Mouse (Mus musculus) macrophage (primary cell): Measurements from ENCODE around the gene Dnajc14. TPM values are rescaled to one million over a fixed set of nuclear protein-coding genes. Genes with fewer than 3 reads are reported as not detected.
"Not testable (repeated sequence)": the region's sequence is repeated elsewhere in the genome, so short reads cannot be mapped to it uniquely, and the experiment has no call there.

Source experiments
- H3K27ac ChIP-seq: fragments of 350-480 bp; formaldehyde crosslinking; 2 replicates; pipeline ENCODE4 v1.9.0; 2021
- H3K36me3 ChIP-seq: fragments of 350-480 bp; formaldehyde crosslinking; 2 replicates; pipeline ENCODE4 v1.9.0; 2021; ENCODE audit errors: inconsistent target
- H3K4me3 ChIP-seq: fragments of 350-480 bp; formaldehyde crosslinking; 2 replicates; pipeline ENCODE4 v1.9.0; 2021; ENCODE audit errors: inconsistent target
- H3K79me2 ChIP-seq: fragments of 350-480 bp; formaldehyde crosslinking; 2 replicates; pipeline ENCODE4 v1.9.0; 2021; ENCODE audit errors: inconsistent target
- WGBS: methylation state at CpG from one replicate; pipeline ENCODE4 v1.1.7; 2026; ENCODE audit warnings: inconsistent platforms; ENCODE audit not compliant: missing documents; 5-methylcytosine and 5-hydroxymethylcytosine counted together
- polyA plus RNA-seq: library from polyadenylated mRNA; stranded (reverse); fragments of 250-400 nt; gene quantifications from 3 replicates; pipeline ENCODE4 v1.2.4, GENCODE M21; 2018; ENCODE audit warnings: inconsistent platforms

The Dnajc14 gene
- polyA plus RNA-seq, 1 experiment from 2014 or later = 44.5 TPM

DNA sequence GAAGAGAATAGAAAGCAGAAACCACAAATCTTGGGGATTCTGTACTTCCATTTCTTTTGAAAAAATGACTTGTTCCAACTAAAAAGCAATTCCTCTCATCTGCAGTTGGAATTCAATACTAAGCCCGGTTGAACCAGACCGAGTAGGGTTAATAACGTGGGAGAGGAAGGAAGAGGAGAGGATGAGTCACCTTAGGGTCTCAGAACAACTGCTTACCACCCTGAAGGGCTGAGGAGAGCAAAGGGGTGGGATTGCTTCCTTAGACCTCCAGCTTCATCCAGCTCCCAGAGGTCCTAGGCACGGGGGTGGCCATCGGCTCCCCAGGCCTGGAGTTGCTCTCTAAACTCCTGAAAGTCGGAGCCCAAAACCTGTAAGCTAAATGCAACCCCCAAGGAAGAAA lies 501 bp upstream of the Dnajc14 start:
- H3K27ac ChIP-seq = peak overlapping the region; percentile 88

DNA sequence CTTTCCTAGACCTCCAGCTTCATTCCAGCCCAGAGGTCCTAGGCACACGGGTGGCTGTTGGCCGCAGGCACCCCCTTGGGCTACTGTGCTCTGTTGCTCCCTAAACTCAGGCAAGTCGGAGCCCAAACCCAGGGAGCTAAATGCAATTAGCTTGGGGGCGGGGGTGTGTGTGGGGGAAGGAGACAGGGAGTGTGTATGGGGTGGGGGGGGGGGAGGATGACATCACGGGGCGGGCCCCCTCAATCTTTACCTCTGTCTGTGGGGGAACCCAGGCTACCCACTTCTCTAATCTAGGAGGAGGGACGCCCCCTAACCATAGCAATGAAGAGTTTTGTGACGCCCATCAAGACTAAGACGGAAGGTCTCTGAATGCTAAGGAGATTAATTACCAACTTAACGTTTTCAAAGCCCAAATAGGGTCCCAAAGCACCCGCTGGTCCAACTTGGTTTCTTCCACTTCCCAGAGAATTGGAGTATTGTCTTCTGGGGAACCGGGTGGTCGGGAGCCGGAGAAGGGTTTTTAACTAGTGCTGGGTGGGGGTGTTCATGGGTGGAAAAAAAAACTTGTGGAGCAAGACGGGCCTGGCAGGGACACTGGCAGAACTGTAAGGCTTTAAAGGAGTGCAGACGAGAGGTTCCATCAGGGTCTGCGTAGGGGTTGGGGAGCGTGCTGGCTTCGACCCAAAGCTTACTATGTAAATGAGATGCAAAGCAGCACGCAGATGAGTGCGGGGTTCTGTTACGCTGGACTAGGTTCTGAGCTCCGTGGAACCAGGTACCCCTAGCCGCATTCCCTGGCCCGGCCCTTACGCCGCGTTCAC lies 619 bp downstream of the Dnajc14 start, which contains the start of gene Tmem198b:
TSS of gene Tmem198b (minus strand) at position 100 of the 821 bp plus-strand sequence.
- WGBS = 2% methylated on average over 27 of the region's 28 CpGs
- Histone ChIP-seq H3K36me3 (peaks cover 10% of the 10 kb centered on the region; the same call in 1 of the 2 replicates), H3K4me3 (peak within 1 kb of the TSS; percentile 79), H3K79me2 (peaks cover 40% of the 10 kb centered on the region), H3K27ac (peak within 1 kb of the TSS; percentile 88)

More for the DNA sequence above, 501 bp upstream of the Dnajc14 start:
- Histone ChIP-seq H3K79me2 (peaks cover 29% of the 10 kb centered on the region), H3K36me3 (peaks cover 20% of the 10 kb centered on the region; the same call in 1 of the 2 replicates), H3K4me3 (peak overlapping the region; percentile 79)
- WGBS = 7% methylated on average over 6 of the region's 6 CpGs

DNA sequence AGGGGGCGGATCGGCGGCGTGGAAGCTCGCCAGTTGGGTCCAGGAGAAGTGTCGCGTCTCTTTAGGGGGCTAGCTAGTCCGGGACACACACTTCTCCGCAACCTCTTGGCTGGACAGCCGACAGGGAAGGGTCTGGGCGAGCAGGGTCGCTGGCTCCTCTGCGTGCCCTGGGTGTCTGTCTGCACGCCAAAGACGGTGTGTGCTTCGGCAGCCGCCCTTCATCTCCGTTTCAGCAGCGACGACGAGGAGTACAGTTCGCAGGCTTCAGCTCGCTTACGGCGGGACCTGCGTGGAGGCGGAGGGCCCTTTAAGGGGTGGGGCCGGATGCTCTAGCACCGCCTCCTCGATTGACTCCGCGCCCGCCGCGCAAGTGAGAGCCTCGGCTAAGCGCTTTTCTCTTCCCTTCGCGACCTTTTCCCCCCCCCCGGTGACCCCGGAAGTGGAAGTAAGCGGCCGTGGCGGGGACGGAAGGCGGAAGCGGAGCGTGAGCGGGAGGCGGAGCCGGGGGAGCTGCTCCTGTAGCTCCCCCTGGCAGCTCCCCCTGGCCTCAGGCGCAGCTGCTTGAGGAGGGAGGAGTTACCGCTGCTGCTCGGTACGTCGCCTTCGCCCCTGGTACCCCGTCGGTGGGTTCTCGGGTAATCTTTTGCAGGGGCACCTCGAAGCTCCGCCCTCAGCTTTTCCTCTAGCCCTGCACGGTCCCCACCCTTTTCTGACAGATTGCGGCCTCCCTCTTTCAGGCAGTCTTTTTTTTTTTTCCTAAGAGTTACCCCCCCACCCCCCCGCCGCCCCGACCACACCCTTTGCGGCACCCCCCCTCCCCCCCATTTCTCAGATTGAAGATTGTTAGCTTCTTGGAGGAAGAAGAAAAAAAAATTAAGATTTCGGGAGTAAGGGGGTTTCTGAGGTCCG lies 1.5 kb downstream of the Dnajc14 start:
- 1% methylated on average over 51 of the region's 70 CpGs for WGBS
- Histone ChIP-seq H3K79me2 (peaks cover 49% of the 10 kb centered on the region), H3K36me3 (peaks cover 1% of the 10 kb centered on the region; the same call in 1 of the 2 replicates), H3K27ac (peak overlapping the region; percentile 88), H3K4me3 (peak overlapping the region; percentile 79)

DNA sequence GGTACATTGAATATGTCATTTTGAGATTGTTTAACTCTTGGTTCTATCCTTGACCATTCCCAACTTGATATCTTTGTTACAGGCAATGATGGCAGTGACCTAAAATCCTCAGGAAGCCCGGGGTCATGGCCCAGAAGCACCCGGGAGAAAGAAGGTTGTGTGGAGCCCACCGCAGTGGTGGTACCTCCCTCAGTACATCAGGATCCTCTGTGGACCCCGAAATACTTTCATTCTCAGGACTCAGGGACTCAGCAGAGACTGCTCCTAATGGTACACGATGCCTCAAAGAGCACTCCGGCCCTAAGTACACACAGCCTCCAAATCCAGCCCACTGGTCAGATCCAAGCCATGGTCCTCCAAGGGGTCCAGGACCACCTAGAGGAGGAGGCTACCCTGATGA lies 2.2 kb downstream of the Dnajc14 start:
- 40% methylated on average over 6 of the region's 6 CpGs for WGBS
- Histone ChIP-seq H3K4me3 (peak overlapping the region; percentile 56), H3K27ac (peak overlapping the region; percentile 71), H3K79me2 (peaks cover 52% of the 10 kb centered on the region), H3K36me3 (no peaks in the 10 kb centered on the region)

DNA sequence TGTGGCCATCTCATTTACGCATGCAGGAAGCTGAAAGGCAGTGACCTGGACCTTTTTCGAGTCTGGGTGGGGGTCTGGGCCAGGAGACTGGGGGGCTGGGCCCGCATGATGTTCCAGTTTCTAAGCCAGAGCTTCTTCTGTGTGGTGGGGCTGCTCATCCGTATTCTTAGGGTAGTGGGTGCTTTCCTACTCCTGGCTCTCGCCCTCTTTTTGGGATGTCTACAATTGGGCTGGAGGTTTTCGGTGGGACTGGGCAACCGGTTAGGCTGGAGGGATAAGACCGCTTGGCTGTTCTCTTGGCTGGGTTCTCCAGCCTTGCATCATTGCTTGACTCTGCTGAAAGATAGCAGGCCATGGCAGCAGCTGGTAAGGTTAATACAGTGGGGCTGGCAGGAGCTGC lies 3.2 kb downstream of the Dnajc14 start:
- no peak overlapping the region for H3K27ac ChIP-seq
- no peaks in the 10 kb centered on the region for H3K36me3 ChIP-seq
- WGBS = 86% methylated on average over 8 of the region's 8 CpGs
- peaks cover 52% of the 10 kb centered on the region for H3K79me2 ChIP-seq
- peak overlapping the region; percentile 56; the same call in 1 of the 2 replicates for H3K4me3 ChIP-seq

DNA sequence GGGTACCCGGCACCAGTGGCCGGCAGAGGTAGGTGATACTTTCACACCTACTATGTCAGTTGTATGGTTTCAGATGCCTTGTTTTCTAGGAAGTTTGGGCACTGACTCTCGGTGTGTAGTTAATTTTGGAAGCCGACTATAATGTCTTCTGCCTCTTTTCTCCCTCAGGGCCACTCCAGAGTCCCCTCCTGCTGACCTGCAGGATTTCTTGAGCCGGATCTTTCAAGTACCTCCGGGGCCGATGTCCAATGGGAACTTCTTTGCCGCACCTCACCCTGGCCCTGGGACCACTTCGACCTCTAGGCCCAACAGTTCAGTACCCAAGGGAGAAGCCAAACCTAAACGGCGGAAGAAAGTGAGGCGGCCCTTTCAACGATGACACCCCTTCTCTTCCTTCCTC lies 13.2 kb downstream of the Dnajc14 start, which contains the start of gene Sarnp:
TSS of gene Sarnp (plus strand) at position 301 of the 400 bp plus-strand sequence.
- Histone ChIP-seq H3K4me3 (no peak within 1 kb of the TSS), H3K36me3 (peaks cover 59% of the 10 kb centered on the region)

DNA sequence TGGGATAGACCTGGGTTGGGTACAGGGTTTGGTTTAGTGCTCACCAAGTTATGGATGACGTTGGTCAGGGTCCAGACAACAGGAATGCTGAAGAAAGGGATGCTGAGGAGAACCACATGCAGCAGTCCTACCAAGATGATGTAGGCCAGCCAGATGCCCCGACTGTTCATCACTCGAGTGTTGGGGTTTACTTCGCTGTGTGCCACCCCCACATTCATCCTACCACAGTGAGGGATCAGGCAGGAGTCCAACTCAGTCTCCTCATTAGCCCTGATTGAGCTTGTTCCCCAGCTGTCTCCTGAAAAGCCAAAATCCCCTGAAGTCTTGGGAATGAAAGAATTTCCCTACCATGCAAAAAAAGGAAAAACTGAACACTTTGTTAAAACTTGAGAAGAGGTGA lies 16.4 kb downstream of the Dnajc14 start:
- no peak overlapping the region for H3K4me3 ChIP-seq
- peaks cover 45% of the 10 kb centered on the region for H3K36me3 ChIP-seq
- WGBS = 86% methylated on average over 4 of the region's 4 CpGs

More for the DNA sequence above, 13.2 kb downstream of the Dnajc14 start, which contains the start of gene Sarnp:
- 89% methylated on average over 13 of the region's 13 CpGs for WGBS
- H3K79me2 ChIP-seq = peaks cover 31% of the 10 kb centered on the region
- no peak within 1 kb of the TSS for H3K27ac ChIP-seq

DNA sequence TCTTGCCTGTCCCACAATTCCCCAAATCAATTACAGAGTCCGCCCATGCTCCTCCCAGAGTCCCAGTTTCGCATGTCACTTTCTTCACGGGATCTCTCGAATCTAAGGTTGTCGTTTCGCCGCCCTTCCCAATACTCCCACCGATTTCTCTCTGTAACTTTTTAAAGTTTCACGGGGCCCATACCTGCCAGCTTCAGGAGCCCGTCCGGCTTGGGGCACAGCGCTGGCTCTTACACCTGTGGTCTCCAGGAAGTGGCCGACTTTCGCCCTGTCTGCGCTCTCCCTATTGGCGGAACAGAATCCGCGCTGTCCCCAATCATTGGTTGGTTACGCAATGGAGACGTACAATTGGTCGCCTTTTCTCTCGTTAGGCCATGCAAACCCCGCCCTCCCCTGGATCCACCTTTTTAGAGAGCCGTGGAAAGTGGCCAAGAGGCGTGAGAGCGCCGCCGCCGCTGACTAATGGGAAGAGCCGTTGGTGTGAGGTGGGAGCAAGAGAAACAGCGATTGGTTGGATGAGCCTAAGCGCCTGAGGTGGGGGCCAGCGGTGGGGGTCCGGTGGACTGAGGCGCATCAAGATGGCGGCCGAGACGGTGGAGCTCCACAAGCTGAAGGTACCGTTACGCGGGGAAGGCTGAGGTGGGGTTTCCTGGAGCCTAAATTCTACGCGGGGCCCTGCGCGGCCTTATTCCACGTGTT lies 17.6 kb downstream of the Dnajc14 start, which contains the start of gene Ormdl2:
TSS of gene Ormdl2 (minus strand) at position 288 of the 699 bp plus-strand sequence.
- peak within 1 kb of the TSS; percentile 83 for H3K4me3 ChIP-seq
- 1% methylated on average over 46 of the region's 46 CpGs for WGBS
- peaks cover 33% of the 10 kb centered on the region for H3K36me3 ChIP-seq
- H3K79me2 ChIP-seq = peaks cover 65% of the 10 kb centered on the region
- H3K27ac ChIP-seq = peak within 1 kb of the TSS; percentile 70

More for the DNA sequence above, 16.4 kb downstream of the Dnajc14 start:
- Histone ChIP-seq H3K27ac (no peak overlapping the region), H3K79me2 (peaks cover 52% of the 10 kb centered on the region)

DNA sequence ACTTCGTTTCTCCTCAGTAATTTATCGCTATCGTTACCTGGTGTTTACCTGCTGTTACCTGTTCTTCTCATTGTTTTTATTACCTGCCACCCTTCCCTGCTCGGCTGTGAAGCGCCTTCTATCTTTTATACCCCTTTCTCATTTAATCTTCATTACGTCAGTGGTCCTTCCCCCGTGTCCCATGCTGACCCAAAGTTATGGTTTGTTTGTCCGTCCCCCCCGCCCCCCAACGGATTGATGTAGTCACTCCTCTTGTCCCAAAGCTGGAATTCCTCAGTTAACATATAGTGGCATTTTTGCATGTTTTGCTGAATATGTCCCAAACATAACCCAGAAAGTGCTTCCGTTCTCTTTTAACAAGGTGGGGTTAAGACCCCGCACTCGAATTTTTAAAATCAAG lies 18.3 kb downstream of the Dnajc14 start:
- peak overlapping the region; percentile 70 for H3K27ac ChIP-seq
- peak overlapping the region; percentile 83 for H3K4me3 ChIP-seq
- peaks cover 26% of the 10 kb centered on the region for H3K36me3 ChIP-seq
- 4% methylated on average over 13 of the region's 13 CpGs for WGBS
- H3K79me2 ChIP-seq = peaks cover 71% of the 10 kb centered on the region

DNA sequence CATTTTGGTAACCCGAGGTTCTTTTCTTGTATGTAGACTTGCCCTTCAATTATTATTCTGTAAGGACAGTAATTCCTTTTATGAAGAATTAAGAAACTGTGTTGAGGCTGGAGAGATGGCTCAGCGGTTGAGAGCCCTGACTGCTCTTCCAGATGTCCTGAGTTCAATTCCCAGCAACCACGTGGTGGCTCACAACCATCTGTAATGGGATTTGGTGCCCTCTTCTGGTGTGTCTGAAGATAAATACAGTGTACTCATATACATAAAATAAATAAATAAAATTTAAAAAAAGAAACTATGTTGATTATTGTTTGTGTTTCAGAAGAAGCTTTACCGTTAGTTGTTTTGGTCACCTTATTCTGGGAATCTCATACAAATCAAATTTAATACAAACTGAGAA lies 19.2 kb downstream of the Dnajc14 start:
- WGBS = 93% methylated on average over 2 of the region's 4 CpGs
- H3K27ac ChIP-seq = not testable (repeated sequence)
- peaks cover 81% of the 10 kb centered on the region for H3K79me2 ChIP-seq
- H3K4me3 ChIP-seq = peak overlapping the region; percentile 83; the same call in 1 of the 2 replicates
- H3K36me3 ChIP-seq = peaks cover 17% of the 10 kb centered on the region

DNA sequence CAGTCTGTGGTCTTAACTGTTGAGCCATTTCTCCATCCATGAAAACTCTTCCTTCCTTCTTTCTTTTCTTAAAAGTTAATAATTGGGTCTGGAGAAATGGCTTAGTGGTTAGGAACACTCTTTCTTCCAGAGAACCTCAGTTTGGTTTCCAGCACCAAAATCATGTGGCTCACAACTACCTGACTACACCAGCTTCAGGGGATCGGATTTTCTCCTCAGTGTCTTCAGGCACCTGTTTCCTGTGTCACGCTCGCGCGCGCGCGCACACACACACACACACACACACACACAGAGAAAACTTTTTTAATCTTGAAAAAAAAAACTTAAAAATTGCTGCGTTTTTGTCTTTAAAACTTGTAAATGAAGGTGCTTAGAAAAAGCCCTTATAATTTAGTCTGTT lies 20.0 kb downstream of the Dnajc14 start:
- peaks cover 10% of the 10 kb centered on the region for H3K36me3 ChIP-seq
- H3K79me2 ChIP-seq = peaks cover 88% of the 10 kb centered on the region
- no peak overlapping the region for H3K27ac ChIP-seq
- H3K4me3 ChIP-seq = no peak overlapping the region
- WGBS = 91% methylated on average over 9 of the region's 9 CpGs

DNA sequence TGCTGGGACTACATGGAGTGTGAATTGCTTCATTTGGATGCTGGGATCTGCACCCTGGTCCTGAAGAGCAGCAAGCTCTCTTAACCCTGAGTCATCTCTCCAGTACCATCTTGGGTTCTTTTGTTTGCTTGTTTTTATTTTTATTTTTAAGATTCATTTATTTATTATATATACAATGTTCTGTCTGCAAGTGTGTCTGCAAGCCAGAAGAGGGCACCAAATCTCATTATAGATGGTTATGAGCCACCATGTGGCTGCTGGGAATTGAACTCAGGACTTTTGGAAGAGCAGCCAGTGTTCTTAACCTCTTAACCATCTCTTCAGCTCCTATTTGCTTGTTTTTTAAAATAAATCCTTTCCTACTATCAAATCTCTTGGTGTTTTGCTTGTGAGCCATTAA lies 33.5 kb downstream of the Dnajc14 start:
- H3K79me2 ChIP-seq = peaks cover 36% of the 10 kb centered on the region
- peaks cover 52% of the 10 kb centered on the region; the same call in 1 of the 2 replicates for H3K36me3 ChIP-seq
- no peak overlapping the region for H3K4me3 ChIP-seq
- no peak overlapping the region for H3K27ac ChIP-seq

DNA sequence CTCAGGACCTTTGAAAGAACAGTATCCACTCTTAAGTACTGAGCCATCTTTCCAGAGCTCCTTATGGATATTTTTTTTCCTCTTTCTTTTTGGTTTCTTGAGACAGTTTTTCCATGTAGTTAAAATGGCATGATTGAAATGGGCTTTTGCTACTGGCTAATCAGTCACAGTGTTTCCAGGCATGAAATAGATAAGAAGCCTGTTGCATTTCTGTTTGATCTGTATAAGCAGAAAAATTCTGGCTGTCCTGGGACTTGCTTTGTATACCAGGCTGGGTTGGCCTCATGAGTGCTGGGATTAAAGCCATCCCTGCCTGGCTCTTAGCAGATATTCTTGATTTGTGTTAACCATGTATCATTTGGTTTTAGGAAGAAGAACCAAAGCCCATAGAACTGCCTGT lies 35.6 kb downstream of the Dnajc14 start:
- peaks cover 31% of the 10 kb centered on the region; the same call in 1 of the 2 replicates for H3K79me2 ChIP-seq
- no peak overlapping the region for H3K4me3 ChIP-seq
- peaks cover 55% of the 10 kb centered on the region; the same call in 1 of the 2 replicates for H3K36me3 ChIP-seq
- H3K27ac ChIP-seq = no peak overlapping the region

DNA sequence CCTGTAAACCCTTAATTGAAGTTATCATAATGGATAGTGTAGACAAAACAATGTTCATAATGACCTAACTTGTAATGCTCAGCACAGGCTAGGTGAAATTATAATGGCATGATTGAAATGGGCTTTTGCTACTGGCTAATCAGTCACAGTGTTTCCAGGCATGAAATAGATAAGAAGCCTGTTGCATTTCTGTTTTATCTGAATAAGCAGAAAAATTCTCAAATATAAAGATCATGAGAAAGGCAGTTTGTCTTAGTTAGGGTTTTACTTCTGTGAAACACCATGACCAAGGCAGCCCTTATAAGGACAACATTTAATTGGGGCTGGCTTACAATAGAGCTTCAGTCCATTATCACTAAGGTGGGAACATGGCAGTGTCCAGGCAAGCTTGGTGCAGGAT lies 36.8 kb downstream of the Dnajc14 start:
- Histone ChIP-seq H3K79me2 (peaks cover 21% of the 10 kb centered on the region; the same call in 1 of the 2 replicates), H3K4me3 (no peak overlapping the region), H3K27ac (no peak overlapping the region), H3K36me3 (peaks cover 53% of the 10 kb centered on the region; the same call in 1 of the 2 replicates)
